ENCODE assay signal across 8 mouse cellular contexts in genomic region chr8:117260930-117261475, GRCm38 (mm10). TPM values are rescaled to one million over a fixed set of nuclear protein-coding genes. Genes with fewer than 3 reads are reported as not detected.
DNase-seq lines count a peak whose midpoint lies in the region; ATAC-seq and TF ChIP-seq lines count a peak whose summit lies in the region.

No protein-coding gene starts in this region.

- peaks cover 54% of the 10 kb centered on the region for H3K4me1 ChIP-seq in embryonic facial prominence, embryonic 13.5 days
- peaks cover 44% of the 10 kb centered on the region for H3K4me1 ChIP-seq in intestine, embryonic 14.5 days (replicated peaks; ENCODE audit: control insufficient read depth, insufficient read depth, low read length)
- peaks cover 52% of the 10 kb centered on the region for H3K4me1 ChIP-seq in neural tube, embryonic 12.5 days

- no peaks in the 10 kb centered on the region for H3K27me3 ChIP-seq in embryonic facial prominence, embryonic 13.5 days
- H3K27me3 ChIP-seq in intestine, embryonic 14.5 days (replicated peaks; ENCODE audit: control insufficient read depth, insufficient read depth, low read length): no peaks in the 10 kb centered on the region
- no peaks in the 10 kb centered on the region for H3K27me3 ChIP-seq in neural tube, embryonic 12.5 days (replicated peaks)

- no peaks in the 10 kb centered on the region for H3K36me3 ChIP-seq in embryonic facial prominence, embryonic 13.5 days
- no peaks in the 10 kb centered on the region for H3K36me3 ChIP-seq in intestine, embryonic 14.5 days (ENCODE audit: control insufficient read depth, insufficient read depth, low read length)
- H3K36me3 ChIP-seq in neural tube, embryonic 12.5 days: no peaks in the 10 kb centered on the region

- no peak for TF ChIP-seq CTCF in left cerebral cortex, adult 2 months (IDR thresholded peaks at IDR 0.05)

- H3K4me2 ChIP-seq in embryonic facial prominence, embryonic 13.5 days: peak overlapping the region; percentile 88
- H3K4me2 ChIP-seq in intestine, embryonic 14.5 days (ENCODE audit: low read length): peak overlapping the region; percentile 89
- H3K4me2 ChIP-seq in neural tube, embryonic 12.5 days (replicated peaks): peak overlapping the region; percentile 83

- intact Hi-C loops in left cerebral cortex, adult 2 months (cut with DNase I): no loop called here
- intact Hi-C loops in left cerebral cortex, postnatal 14 days (cut with DNase I): no loop called here
- intact Hi-C loops in left cerebral cortex, postnatal 10 days (cut with DNase I): no loop called here

- no peak for DNase-seq in left cerebral cortex, adult 2 months (ENCODE audit: extremely low spot score in 1 of 2, low spot score in 2 of 2)
- DNase-seq in left cerebral cortex, postnatal 14 days (ENCODE audit: low spot score in 2 of 2): no peak
- DNase-seq in intestine, embryonic 14.5 days (ENCODE audit: low spot score): no peak
- DNase-seq in left cerebral cortex, postnatal 10 days (ENCODE audit: extremely low spot score in 1 of 2, low spot score in 2 of 2): no peak
- DNase-seq in spleen, adult 12 weeks (ENCODE audit: low spot score): no peak

- H3K9ac ChIP-seq in embryonic facial prominence, embryonic 13.5 days: peak overlapping the region; percentile 92
- no peak overlapping the region for H3K9ac ChIP-seq in intestine, embryonic 14.5 days (ENCODE audit: low read length)
- peak overlapping the region; percentile 96 for H3K9ac ChIP-seq in neural tube, embryonic 12.5 days

- 21% methylated on average over 14 of the region's 14 CpGs for WGBS in embryonic facial prominence, embryonic 13.5 days
- 36% methylated on average over 14 of the region's 14 CpGs for WGBS in intestine, embryonic 14.5 days
- 30% methylated on average over 14 of the region's 14 CpGs for WGBS in neural tube, embryonic 12.5 days

- no peak for ATAC-seq in embryonic facial prominence, embryonic 13.5 days (ENCODE audit: insufficient number of reproducible peaks, insufficient read depth, low FRiP score, low TSS enrichment, low read depth)
- ATAC-seq in intestine, embryonic 14.5 days (replicated peaks; ENCODE audit: low FRiP score, low TSS enrichment, low read depth): no peak
- no peak for ATAC-seq in neural tube, embryonic 12.5 days (ENCODE audit: low FRiP score, low read depth)
- no peak for ATAC-seq in megakaryocyte-erythroid progenitor cell, adult 5-6 weeks (replicated peaks; ENCODE audit: low FRiP score, low TSS enrichment, poor library complexity, severe bottlenecking)

- peak overlapping the region; percentile 96 for H3K4me3 ChIP-seq in left cerebral cortex, adult 2 months
- H3K4me3 ChIP-seq in embryonic facial prominence, embryonic 13.5 days: peak overlapping the region; percentile 82
- H3K4me3 ChIP-seq in intestine, embryonic 14.5 days (ENCODE audit: low read depth, low read length): no peak overlapping the region
- H3K4me3 ChIP-seq in neural tube, embryonic 12.5 days: peak overlapping the region; percentile 95

- no peaks in the 10 kb centered on the region for H3K9me3 ChIP-seq in embryonic facial prominence, embryonic 13.5 days
- no peaks in the 10 kb centered on the region for H3K9me3 ChIP-seq in intestine, embryonic 14.5 days (ENCODE audit: control insufficient read depth, low read length)
- H3K9me3 ChIP-seq in neural tube, embryonic 12.5 days: no peaks in the 10 kb centered on the region

- H3K27ac ChIP-seq in left cerebral cortex, adult 2 months: peak overlapping the region; percentile 32; the same call in 1 of the 2 replicates
- H3K27ac ChIP-seq in embryonic facial prominence, embryonic 13.5 days: peak overlapping the region; percentile 91
- H3K27ac ChIP-seq in intestine, embryonic 14.5 days (ENCODE audit: low read depth): peak overlapping the region; percentile 3; the same call in 1 of the 2 replicates
- peak overlapping the region; percentile 42; the same call in 1 of the 2 replicates for H3K27ac ChIP-seq in neural tube, embryonic 12.5 days

RNA-seq across cellular contexts. Expression of gene Cmip, which starts 4.1 kb away (rescaled TPM):
- 100 to 1,000 TPM; 339 to 342 TPM for total RNA-seq in left cerebral cortex, adult 2 months (2021)
- total RNA-seq in left cerebral cortex, postnatal 14 days (2021): 100 to 1,000 TPM; 358 to 375 TPM
- polyA plus RNA-seq in embryonic facial prominence, embryonic 13.5 days (2015; fragmentation: Nextera tagmentation; extraction: Ambion mirVana): 17.7 and 20.1 TPM in 2 replicates
- polyA plus RNA-seq in intestine, embryonic 14.5 days (2014; fragmentation: Nextera tagmentation; extraction: Ambion mirVana): 22.2 and 22.4 TPM in 2 replicates
- polyA plus RNA-seq in neural tube, embryonic 12.5 days (2016; fragmentation: Nextera tagmentation; extraction: Ambion mirVana): 106 and 112 TPM in 2 replicates
- 100 to 1,000 TPM; 369 to 379 TPM for total RNA-seq in left cerebral cortex, postnatal 10 days (2021)
- total RNA-seq in megakaryocyte-erythroid progenitor cell, adult 5-6 weeks (2014; fragmentation: Nextera tagmentation): 40.2 and 60.7 TPM in 2 replicates
- 9.3 and 9.6 TPM in 2 replicates for total RNA-seq in megakaryocyte-erythroid progenitor cell, adult 5-6 weeks (2017)

Comparison
In these comparisons a context has a peak if more than half of its experiments do, and no peak if none do; other contexts are left out.
1. H3K27ac ChIP-seq: peak in every context shown above with its lines; median percentile 91 in embryonic facial prominence, embryonic 13.5 days; 42 in neural tube, embryonic 12.5 days; 32 in left cerebral cortex, adult 2 months; 3 in intestine, embryonic 14.5 days.
2. RNA of gene Cmip, which starts 4.1 kb away (total RNA-seq): 369 to 379 TPM in left cerebral cortex, postnatal 10 days, 358 to 375 TPM in left cerebral cortex, postnatal 14 days and 339 to 342 TPM in left cerebral cortex, adult 2 months; 9.3 to 60.7 TPM in megakaryocyte-erythroid progenitor cell, adult 5-6 weeks; every median in the first group is over 4 times any median in the second.
3. Peak in every context shown above with its lines, with median percentiles within 50 percentile points of each other: H3K4me2 ChIP-seq.